Mouse (Mus musculus): ENCODE data around the gene Cct8.

DNA sequence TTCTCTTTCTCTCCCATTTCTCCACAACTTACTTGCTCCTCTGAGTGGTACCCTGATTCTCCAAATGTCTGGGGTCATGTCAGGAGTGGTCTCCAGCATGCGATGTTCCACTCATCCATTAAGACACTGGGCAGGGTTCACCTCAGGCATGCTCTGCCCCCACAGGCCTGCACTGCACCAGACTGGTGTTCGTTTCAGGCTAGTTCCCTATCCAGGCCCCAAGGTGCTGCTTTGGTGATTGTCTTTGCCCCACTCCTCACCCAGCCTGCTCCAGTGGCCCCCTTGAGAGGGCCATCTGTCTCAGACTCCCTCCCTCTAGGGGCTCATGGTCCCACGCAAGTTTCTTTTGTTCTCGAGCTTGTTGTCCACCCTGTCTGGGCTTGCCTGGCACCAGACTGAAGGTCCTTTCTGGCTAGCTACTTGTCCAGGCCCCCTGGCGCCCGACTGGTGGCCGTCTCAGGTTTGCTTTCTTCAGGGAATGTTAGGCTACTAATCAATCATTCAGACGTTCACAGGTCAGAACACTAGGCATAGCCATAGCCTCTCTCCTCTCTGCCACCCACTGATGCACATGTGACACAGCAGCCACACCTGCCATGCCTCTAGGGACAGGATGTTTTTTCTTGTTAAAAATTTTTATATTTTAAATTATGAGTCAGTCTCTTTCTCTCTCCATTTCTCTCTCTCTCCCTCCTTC lies 32.0 kb upstream of the Cct8 start:
- no peak for TF ChIP-seq CTCF (IDR thresholded peaks at IDR 0.05; ENCODE audit: low read depth, low read length)
- no peak for TF ChIP-seq POLR2A (IDR thresholded peaks at IDR 0.05; ENCODE audit: borderline replicate concordance, low read depth, low read length)

Measured in bone marrow macrophage, adult 2 months (primary cell).